Mouse (Mus musculus) cerebellum, adult 2 months (tissue): ENCODE results near the gene Cenpx.

Experiments
- CTCF ChIP-seq: fragments of 200-500 bp; IDR thresholded peaks from 2 replicates; pipeline ENCODE4 v1.5.1; 2011; ENCODE audit warnings: low read depth, mild to moderate bottlenecking, control low read depth, low read length, moderate library complexity, borderline replicate concordance; ENCODE audit not compliant: insufficient read depth
- POLR2A ChIP-seq: fragments of 200-500 bp; IDR thresholded peaks from 2 replicates; pipeline ENCODE4 v1.6.1; 2011; ENCODE audit warnings: low read length, control low read depth, borderline replicate concordance; ENCODE audit not compliant: insufficient read depth

GRCm38 (mm10) chr11:120695641-120696040 is 17.9 kb downstream of the Cenpx start:
- no peak for TF ChIP-seq CTCF
- no peak for TF ChIP-seq POLR2A
